Mouse (Mus musculus) stomach, embryonic 16.5 days (tissue): ENCODE results near the gene Susd3. TPM values are rescaled to one million over a fixed set of nuclear protein-coding genes. Genes with fewer than 3 reads are reported as not detected.

ENCODE experiments used
- ATAC-seq: fragments of 200-750 bp; cut with Nextera tagmentation; 2 replicates; pipeline ENCODE4 v1.8.0; 2017; ENCODE audit warnings: moderate number of reproducible peaks, moderate TSS enrichment; ENCODE audit not compliant: insufficient read depth, low FRiP score
- H3K27ac ChIP-seq: fragments of 300-500 bp; sonication (generic); 2 replicates; pipeline ENCODE4 v1.5.1; 2014; ENCODE audit warnings: low read length
- H3K27me3 ChIP-seq: fragments of 300-500 bp; sonication (generic); 2 replicates; pipeline ENCODE4 v1.6.1; 2014; ENCODE audit warnings: low read length, control low read depth, mixed read lengths; ENCODE audit not compliant: control insufficient read depth, insufficient read depth
- H3K36me3 ChIP-seq: fragments of 300-500 bp; sonication (generic); 2 replicates; pipeline ENCODE4 v1.6.1; 2014; ENCODE audit warnings: low read length; ENCODE audit not compliant: control insufficient read depth, insufficient read depth
- H3K4me1 ChIP-seq: fragments of 300-500 bp; sonication (generic); 2 replicates; pipeline ENCODE4 v1.6.1; 2014; ENCODE audit warnings: low read length, control low read depth, mixed read lengths; ENCODE audit not compliant: control insufficient read depth, insufficient read depth
- H3K4me2 ChIP-seq: fragments of 300-500 bp; sonication (generic); 2 replicates; pipeline ENCODE4 v1.6.1; 2014; ENCODE audit warnings: low read depth, low read length, mixed read lengths
- H3K4me3 ChIP-seq: fragments of 300-500 bp; sonication (generic); replicated peaks from 2 replicates; pipeline ENCODE4 v1.5.1; 2014; ENCODE audit warnings: mild to moderate bottlenecking, low read length
- H3K9ac ChIP-seq: fragments of 300-500 bp; sonication (generic); 2 replicates; pipeline ENCODE4 v1.6.1; 2014; ENCODE audit warnings: low read length
- H3K9me3 ChIP-seq: fragments of 300-500 bp; sonication (generic); replicated peaks from 2 replicates; pipeline ENCODE4 v1.6.1; 2016; ENCODE audit warnings: low read length, control low read depth; ENCODE audit not compliant: control insufficient read depth
- WGBS: fragments of 180-500 bp; shearing (Covaris S2); extraction: QIAGEN DNeasy Blood & Tissue Kit; methylation state at CpG from one replicate; pipeline ENCODE4 v1.1.7; 2014; 5-methylcytosine and 5-hydroxymethylcytosine counted together
- polyA plus RNA-seq: library from polyadenylated mRNA; unstranded; fragments of >200 nt; fragmentation: Nextera tagmentation; extraction: Ambion mirVana; gene quantifications from 2 replicates; pipeline ENCODE4 v1.2.1, GENCODE M21; 2015

The Susd3 gene
- polyA plus RNA-seq, 1 experiment from 2014 or later: 1.2 TPM

- no peak for ATAC-seq
- no peak overlapping the region for H3K27ac ChIP-seq
- no peak overlapping the region for H3K4me2 ChIP-seq
- no peaks in the 10 kb centered on the region for H3K4me1 ChIP-seq
- no peaks in the 10 kb centered on the region for H3K9me3 ChIP-seq
- no peaks in the 10 kb centered on the region for H3K27me3 ChIP-seq
- H3K36me3 ChIP-seq: no peaks in the 10 kb centered on the region
- WGBS: 63% methylated on average over 5 of the region's 5 CpGs
- H3K9ac ChIP-seq: no peak overlapping the region
- no peak overlapping the region for H3K4me3 ChIP-seq
These were observed 23.6 kb upstream of the Susd3 start for GRCm38 (mm10) chr13:49271831-49272765.

GRCm38 (mm10) chr13:49270500-49270899 is 22.0 kb upstream of the Susd3 start:
- Histone ChIP-seq H3K36me3 (no peaks in the 10 kb centered on the region), H3K4me2 (no peak overlapping the region), H3K4me3 (no peak overlapping the region), H3K27me3 (no peaks in the 10 kb centered on the region), H3K27ac (no peak overlapping the region), H3K4me1 (no peaks in the 10 kb centered on the region), H3K9me3 (no peaks in the 10 kb centered on the region), H3K9ac (no peak overlapping the region)
- WGBS: 82% methylated on average over 8 of the region's 8 CpGs
- ATAC-seq: no peak

DNA sequence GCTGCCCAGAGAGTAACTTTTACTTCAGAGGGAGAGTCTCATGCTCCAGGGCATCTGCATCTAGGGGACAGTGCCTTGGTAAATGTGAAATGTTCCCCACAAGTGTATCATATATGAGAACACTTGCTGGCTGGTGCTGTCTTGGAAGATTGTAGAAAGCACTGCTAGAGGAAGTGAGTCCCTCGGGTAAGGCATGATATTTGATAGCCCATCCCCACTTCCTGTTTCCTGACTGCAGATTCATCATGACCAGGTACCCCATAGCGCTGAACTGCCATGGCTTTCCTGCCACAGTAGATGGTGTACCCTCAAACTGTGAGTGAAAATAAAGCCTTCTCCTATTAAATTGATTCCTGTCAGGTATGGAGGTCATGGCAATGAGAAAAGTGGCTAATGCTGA is 19.1 kb upstream of the Susd3 start:
- ATAC-seq: no peak
- no peaks in the 10 kb centered on the region for H3K36me3 ChIP-seq
- no peaks in the 10 kb centered on the region for H3K4me1 ChIP-seq
- no peak overlapping the region for H3K4me3 ChIP-seq
- no peaks in the 10 kb centered on the region for H3K9me3 ChIP-seq
- H3K4me2 ChIP-seq: no peak overlapping the region
- no peak overlapping the region for H3K9ac ChIP-seq
- WGBS: 42% methylated on average over 2 of the region's 2 CpGs
- H3K27me3 ChIP-seq: no peaks in the 10 kb centered on the region
- H3K27ac ChIP-seq: no peak overlapping the region

DNA sequence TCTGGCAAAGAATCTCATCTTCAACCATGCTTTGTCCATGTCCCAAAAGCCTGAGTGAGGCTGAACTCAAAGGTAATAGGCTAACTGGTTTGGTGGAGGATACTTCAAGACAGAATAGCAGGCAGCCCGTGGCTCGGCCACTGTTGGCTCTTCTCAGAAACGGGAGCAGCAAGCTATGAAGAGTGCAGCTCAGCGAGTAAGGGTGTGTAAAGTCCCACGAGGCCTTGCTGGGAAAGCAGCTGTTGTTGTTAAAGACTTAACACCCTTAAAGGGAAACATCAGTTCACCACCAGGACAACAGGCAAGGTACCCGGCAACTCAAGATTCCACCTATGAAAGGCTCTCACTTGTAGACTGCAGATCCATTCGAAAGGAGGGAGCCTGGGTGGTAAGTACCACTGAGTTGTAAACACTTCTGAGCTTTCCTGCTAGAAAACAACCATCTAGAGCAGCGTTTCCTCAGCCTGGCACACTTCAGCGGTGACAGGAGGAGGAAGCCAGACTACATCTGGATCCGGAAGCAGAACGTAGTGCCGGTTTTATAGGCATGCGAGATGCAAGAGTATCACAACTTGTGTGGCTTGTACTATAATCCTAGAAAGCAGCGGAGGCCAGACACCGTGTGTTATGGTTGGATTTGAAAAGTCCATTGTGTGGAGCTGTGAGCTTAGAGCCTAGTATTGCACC is 11.7 kb upstream of the Susd3 start:
- no peaks in the 10 kb centered on the region for H3K36me3 ChIP-seq
- H3K4me2 ChIP-seq: no peak overlapping the region
- ATAC-seq: no peak
- no peaks in the 10 kb centered on the region for H3K27me3 ChIP-seq
- no peaks in the 10 kb centered on the region for H3K9me3 ChIP-seq
- WGBS: 71% methylated on average over 15 of the region's 15 CpGs
- H3K4me3 ChIP-seq: no peak overlapping the region
- H3K4me1 ChIP-seq: no peaks in the 10 kb centered on the region
- no peak overlapping the region for H3K27ac ChIP-seq
- H3K9ac ChIP-seq: no peak overlapping the region

DNA sequence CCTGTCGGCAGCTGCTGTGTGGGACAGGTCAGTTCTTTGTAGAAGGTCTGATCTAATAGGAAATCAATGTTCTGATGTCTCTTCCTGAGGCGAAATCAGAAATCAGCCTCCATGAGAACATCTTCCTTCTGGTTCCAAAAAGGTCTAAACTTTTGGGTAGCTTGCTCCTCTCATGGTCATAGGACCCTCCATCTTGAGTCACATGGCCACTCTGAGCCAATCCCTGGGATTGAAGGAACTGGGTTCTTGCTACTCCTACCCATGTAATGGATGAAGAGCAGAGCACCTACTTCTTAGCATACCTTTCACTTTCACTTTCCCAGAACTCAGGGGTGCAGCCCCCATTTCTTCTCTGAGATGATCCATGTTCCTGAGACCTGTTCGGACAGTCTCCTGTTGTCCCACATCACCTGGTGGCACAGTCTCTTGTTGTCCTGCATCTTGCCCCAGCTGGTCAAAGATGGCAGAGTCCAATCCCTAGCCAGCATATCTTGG is 9.4 kb upstream of the Susd3 start:
- WGBS: 66% methylated on average over 3 of the region's 3 CpGs
- no peaks in the 10 kb centered on the region for H3K9me3 ChIP-seq
- no peak overlapping the region for H3K27ac ChIP-seq
- no peak overlapping the region for H3K4me2 ChIP-seq
- H3K4me1 ChIP-seq: no peaks in the 10 kb centered on the region
- H3K36me3 ChIP-seq: no peaks in the 10 kb centered on the region
- no peak for ATAC-seq
- no peak overlapping the region for H3K4me3 ChIP-seq
- no peaks in the 10 kb centered on the region for H3K27me3 ChIP-seq
- no peak overlapping the region for H3K9ac ChIP-seq

GRCm38 (mm10) chr13:49252746-49253145 is 4.2 kb upstream of the Susd3 start:
- Histone ChIP-seq H3K9me3 (no peaks in the 10 kb centered on the region), H3K4me2 (no peak overlapping the region), H3K36me3 (no peaks in the 10 kb centered on the region), H3K27ac (no peak overlapping the region), H3K4me1 (peaks cover 5% of the 10 kb centered on the region; the same call in 1 of the 2 replicates), H3K27me3 (peaks cover 5% of the 10 kb centered on the region; the same call in 1 of the 2 replicates), H3K9ac (no peak overlapping the region), H3K4me3 (no peak overlapping the region)
- 88% methylated on average over 13 of the region's 13 CpGs for WGBS
- ATAC-seq: no peak

DNA sequence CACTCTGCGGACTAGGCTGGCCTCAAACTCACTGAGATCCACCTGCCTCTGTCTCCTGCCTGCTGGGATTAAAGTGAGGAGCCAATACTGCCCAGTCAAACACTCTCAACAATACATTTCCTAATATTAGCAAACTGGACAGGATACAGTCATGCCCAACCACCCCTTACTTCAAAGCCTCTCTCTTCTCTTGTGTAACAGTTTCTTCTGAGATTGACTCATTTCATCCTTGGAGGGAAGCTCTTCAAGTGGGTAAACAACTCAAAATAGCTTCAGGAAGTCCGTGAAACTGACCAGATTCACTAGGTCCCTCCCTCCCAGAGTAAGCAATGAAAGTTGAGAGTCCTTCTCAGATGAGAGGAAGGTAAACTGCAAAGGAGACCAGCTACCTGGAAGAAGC is 3.6 kb upstream of the Susd3 start:
- ATAC-seq: no peak
- 51% methylated on average over 2 of the region's 2 CpGs for WGBS

DNA sequence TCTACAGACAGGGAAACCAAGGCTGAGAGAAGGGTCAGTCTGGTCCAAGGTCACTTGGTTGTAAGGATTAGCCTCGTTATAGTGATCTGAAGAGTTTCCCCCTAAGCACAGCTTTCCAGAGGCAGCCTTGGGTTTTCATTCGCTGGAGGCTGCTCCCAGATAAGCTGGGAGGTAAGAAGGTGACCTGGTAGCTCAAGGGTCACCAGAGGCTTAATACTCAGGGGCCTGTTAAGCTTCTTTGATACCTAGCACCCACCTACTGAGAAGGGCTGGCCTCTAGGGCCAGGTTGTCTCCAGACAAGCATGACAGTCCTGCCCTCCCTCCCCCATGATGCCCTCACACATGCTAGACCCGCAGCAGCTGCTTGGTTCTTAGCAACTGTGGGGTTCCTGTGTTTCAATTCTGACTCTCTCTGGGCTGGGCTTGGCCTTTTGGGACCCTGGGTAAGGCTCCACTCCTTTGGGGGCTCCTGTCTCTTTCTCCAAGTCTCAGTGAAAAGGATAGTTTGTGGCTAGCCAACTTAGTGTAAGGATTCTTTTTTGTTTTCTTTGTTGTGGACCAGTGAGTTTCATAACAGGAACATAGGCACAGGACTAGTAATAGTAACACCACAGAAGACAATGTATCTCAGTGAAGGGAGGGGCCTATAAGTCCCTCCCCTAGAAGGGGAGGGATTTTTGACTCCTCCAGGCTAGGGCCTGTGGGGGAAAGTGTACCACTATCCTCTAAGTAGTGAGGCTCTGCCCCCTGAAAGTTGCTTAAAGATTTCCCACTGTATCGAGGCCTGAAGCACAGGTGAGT is 2.4 kb upstream of the Susd3 start:
- H3K27ac ChIP-seq: no peak overlapping the region
- 44% methylated on average over 4 of the region's 4 CpGs for WGBS

More for the DNA sequence above, 3.6 kb upstream of the Susd3 start:
- H3K27ac ChIP-seq: no peak overlapping the region
- H3K9me3 ChIP-seq: no peaks in the 10 kb centered on the region
- H3K9ac ChIP-seq: no peak overlapping the region
- no peak overlapping the region for H3K4me2 ChIP-seq
- H3K4me3 ChIP-seq: no peak overlapping the region
- H3K4me1 ChIP-seq: peaks cover 5% of the 10 kb centered on the region; the same call in 1 of the 2 replicates
- H3K27me3 ChIP-seq: peaks cover 7% of the 10 kb centered on the region
- no peaks in the 10 kb centered on the region for H3K36me3 ChIP-seq

More for the DNA sequence above, 2.4 kb upstream of the Susd3 start:
- no peaks in the 10 kb centered on the region for H3K9me3 ChIP-seq
- H3K27me3 ChIP-seq: peaks cover 16% of the 10 kb centered on the region
- ATAC-seq: no peak
- H3K9ac ChIP-seq: no peak overlapping the region
- H3K4me1 ChIP-seq: peaks cover 5% of the 10 kb centered on the region; the same call in 1 of the 2 replicates
- H3K4me3 ChIP-seq: no peak overlapping the region
- no peaks in the 10 kb centered on the region for H3K36me3 ChIP-seq
- H3K4me2 ChIP-seq: no peak overlapping the region
